Mouse (Mus musculus) heart, postnatal 0 days (tissue): ENCODE measurements around the gene Fuca1. TPM values are rescaled to one million over a fixed set of nuclear protein-coding genes. Genes with fewer than 3 reads are reported as not detected.

Experiments used
- ATAC-seq: fragments of 200-750 bp; cut with Nextera tagmentation; 2 replicates; pipeline ENCODE4 v1.8.0; 2017; ENCODE audit warnings: low read depth, moderate number of reproducible peaks, moderate library complexity; ENCODE audit not compliant: insufficient read depth
- DNase-seq: peaks from one replicate; pipeline ENCODE4 v3.0.0-alpha.2; 2016; ENCODE audit warnings: low spot score
- H3K27ac ChIP-seq: fragments of 300-500 bp; sonication (generic); 2 replicates; pipeline ENCODE4 v1.5.1; 2014; ENCODE audit warnings: low read depth, mild to moderate bottlenecking
- H3K27me3 ChIP-seq: fragments of 300-500 bp; sonication (generic); 2 replicates; pipeline ENCODE4 v1.6.1; 2014; ENCODE audit warnings: low read length, mixed read lengths; ENCODE audit not compliant: control insufficient read depth, insufficient read depth
- H3K36me3 ChIP-seq: fragments of 300-500 bp; sonication (generic); replicated peaks from 2 replicates; pipeline ENCODE4 v1.6.1; 2014; ENCODE audit warnings: low read length, mixed read lengths; ENCODE audit not compliant: control insufficient read depth, insufficient read depth
- H3K4me1 ChIP-seq: fragments of 300-500 bp; sonication (generic); 2 replicates; pipeline ENCODE4 v1.6.1; 2014; ENCODE audit warnings: antibody characterized with exemption; ENCODE audit not compliant: control insufficient read depth, insufficient read depth
- H3K4me2 ChIP-seq: fragments of 300-500 bp; sonication (generic); 2 replicates; pipeline ENCODE4 v1.6.1; 2014; ENCODE audit warnings: low read depth, mild to moderate bottlenecking, low read length, moderate library complexity
- H3K4me3 ChIP-seq: fragments of 300-500 bp; sonication (generic); 2 replicates; pipeline ENCODE4 v1.5.1; 2014; ENCODE audit warnings: low read depth, low read length
- H3K9ac ChIP-seq: fragments of 300-500 bp; sonication (generic); replicated peaks from 2 replicates; pipeline ENCODE4 v1.6.1; 2014; ENCODE audit warnings: low read depth, low read length, mixed read lengths
- H3K9me3 ChIP-seq: fragments of 300-500 bp; sonication (generic); replicated peaks from 2 replicates; pipeline ENCODE4 v1.6.1; 2016; ENCODE audit warnings: low read length; ENCODE audit not compliant: control insufficient read depth
- CTCF ChIP-seq: IDR thresholded peaks from 2 replicates; pipeline ENCODE4 v1.5.1; 2016; ENCODE audit warnings: antibody characterized with exemption, control low read depth, low read depth
- EP300 ChIP-seq: IDR thresholded peaks from 2 replicates; pipeline ENCODE4 v1.6.1; 2016; ENCODE audit warnings: antibody characterized with exemption, low read depth
- WGBS: fragments of 180-500 bp; shearing (Covaris S2); extraction: QIAGEN DNeasy Blood & Tissue Kit; methylation state at CpG from one replicate; pipeline ENCODE4 v1.1.7; 2014; 5-methylcytosine and 5-hydroxymethylcytosine counted together
- polyA plus RNA-seq: library from polyadenylated mRNA; unstranded; fragments of >200 nt; fragmentation: Nextera tagmentation; extraction: Ambion mirVana; gene quantifications from 2 replicates; pipeline ENCODE4 v1.2.1, GENCODE M21; 2015
- total RNA-seq: library from RNA; depleted of rRNA; stranded (reverse); fragments of >200 nt; gene quantifications from 2 replicates; pipeline ENCODE4 v1.2.3, GENCODE M21; 2014; ENCODE audit warnings: low replicate concordance; rRNA removed

Gene Fuca1
- total and polyA plus RNA-seq, 2 experiments from 2014 or later = 30.3 to 48.4 TPM

DNA sequence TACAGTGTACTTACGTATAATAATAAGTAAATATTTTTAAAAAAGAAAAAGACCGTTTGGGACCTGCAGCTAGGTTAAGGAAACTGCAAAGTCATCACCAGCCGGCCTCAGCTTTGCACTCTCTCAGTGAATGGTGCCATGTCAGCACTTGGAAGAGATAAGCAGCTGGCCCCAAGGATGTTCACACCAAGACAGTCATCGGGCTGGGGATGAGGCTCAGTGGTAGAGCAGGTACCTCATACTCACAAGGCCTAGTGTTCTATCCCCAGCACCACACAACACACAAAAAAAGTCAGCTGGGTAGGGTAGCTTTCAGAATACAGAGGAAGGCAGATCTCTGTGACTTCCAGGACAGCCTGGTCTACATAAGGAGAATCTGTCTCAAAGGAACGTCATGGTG is 64.7 kb downstream of the Fuca1 start:
- Histone ChIP-seq H3K9ac (no peak overlapping the region), H3K4me2 (no peak overlapping the region), H3K4me1 (0 out of 2 replicates have a peak, but pooled peaks cover 9% of the 10 kb centered on the region), H3K9me3 (no peaks in the 10 kb centered on the region), H3K27me3 (no peaks in the 10 kb centered on the region), H3K4me3 (no peak overlapping the region), H3K36me3 (peaks cover 21% of the 10 kb centered on the region; the same call in 1 of the 2 replicates), H3K27ac (no peak overlapping the region)
- no peak for ATAC-seq
- 74% methylated on average over 5 of the region's 5 CpGs for WGBS
- DNase-seq = no peak
- TF ChIP-seq EP300 (no peak), CTCF (no peak)

GRCm38 (mm10) chr4:135985769-135986168 is 65.2 kb downstream of the Fuca1 start:
- H3K4me3 ChIP-seq = 0 out of 2 replicates have a peak overlapping the region, but pooled peaks have one; percentile 91
- ATAC-seq = no peak

GRCm38 (mm10) chr4:135986301-135986942 is 65.9 kb downstream of the Fuca1 start:
- Histone ChIP-seq H3K4me1 (0 out of 2 replicates have a peak, but pooled peaks cover 9% of the 10 kb centered on the region), H3K9me3 (no peaks in the 10 kb centered on the region), H3K9ac (peak overlapping the region; percentile 92), H3K4me3 (peak overlapping the region; percentile 91), H3K4me2 (peak overlapping the region; percentile 98), H3K27me3 (no peaks in the 10 kb centered on the region), H3K36me3 (peaks cover 21% of the 10 kb centered on the region; the same call in 1 of the 2 replicates), H3K27ac (peak overlapping the region; percentile 70)
- WGBS = 10% methylated on average over 23 of the region's 23 CpGs
- ATAC-seq (peak; percentile 20; the same call in 1 of the 2 replicates), DNase-seq (no peak)
- no peak for TF ChIP-seq EP300
- no peak for TF ChIP-seq CTCF

More at GRCm38 (mm10) chr4:135985769-135986168, 65.2 kb downstream of the Fuca1 start:
- no peak for TF ChIP-seq EP300
- TF ChIP-seq CTCF = no peak
- peaks cover 21% of the 10 kb centered on the region; the same call in 1 of the 2 replicates for H3K36me3 ChIP-seq
- H3K9me3 ChIP-seq = no peaks in the 10 kb centered on the region
- peak overlapping the region; percentile 98 for H3K4me2 ChIP-seq
- H3K27ac ChIP-seq = no peak overlapping the region
- peak overlapping the region; percentile 92; the same call in 1 of the 2 replicates for H3K9ac ChIP-seq
- no peak for DNase-seq
- no peaks in the 10 kb centered on the region for H3K27me3 ChIP-seq
- 86% methylated on average over 7 of the region's 7 CpGs for WGBS
- H3K4me1 ChIP-seq = 0 out of 2 replicates have a peak, but pooled peaks cover 9% of the 10 kb centered on the region

DNA sequence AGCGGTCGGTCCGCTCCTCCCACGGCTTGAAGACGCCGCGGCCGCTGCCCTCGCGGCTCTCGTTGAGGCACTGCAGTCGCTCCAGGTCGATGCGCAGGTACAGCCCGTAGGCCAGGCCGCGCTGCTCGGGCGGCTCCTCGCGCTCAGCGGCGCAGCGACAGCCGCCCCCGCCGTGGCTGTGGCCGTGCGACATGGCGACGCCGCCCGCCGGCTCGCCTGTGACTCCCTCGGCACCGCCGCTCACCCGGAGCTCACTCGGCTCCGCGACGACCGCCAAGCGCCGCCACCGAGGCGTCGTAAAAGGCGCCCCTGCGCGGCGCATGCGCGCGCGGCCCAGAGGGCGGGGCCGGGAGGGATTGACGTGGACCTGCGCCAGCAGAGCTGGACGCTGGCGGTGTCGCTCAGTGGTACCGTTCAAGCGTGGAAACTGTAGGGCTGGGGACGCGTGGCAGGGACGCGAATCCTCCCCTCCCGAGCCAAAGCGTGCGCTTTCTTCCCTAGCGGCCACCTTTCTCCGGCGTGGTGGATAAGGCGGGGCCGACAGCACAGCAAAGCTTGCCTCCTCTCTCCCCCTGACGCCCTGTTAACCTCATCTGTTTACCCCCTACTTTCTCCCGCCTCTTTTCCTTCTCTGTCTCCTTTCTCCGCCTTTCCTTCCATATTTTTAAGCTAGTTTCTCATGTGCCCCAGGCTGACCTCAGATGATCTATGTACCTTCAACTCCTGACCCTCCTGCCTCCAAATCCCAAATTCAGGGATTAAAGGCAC is 66.6 kb downstream of the Fuca1 start, which contains the start of gene Pithd1:
Gene Pithd1, minus strand, starts transcription at position 322 of the 768 bp plus-strand sequence.
- TF ChIP-seq EP300 (no peak), CTCF (peak; percentile 35)
- Histone ChIP-seq H3K27me3 (no peaks in the 10 kb centered on the region), H3K36me3 (peaks cover 21% of the 10 kb centered on the region; the same call in 1 of the 2 replicates), H3K9me3 (no peaks in the 10 kb centered on the region), H3K4me2 (peak within 1 kb of the TSS; percentile 98), H3K9ac (peak within 1 kb of the TSS; percentile 92), H3K27ac (peak within 1 kb of the TSS; percentile 70), H3K4me3 (peak within 1 kb of the TSS; percentile 91), H3K4me1 (0 out of 2 replicates have a peak, but pooled peaks cover 9% of the 10 kb centered on the region)
- DNase-seq = peak; percentile 89
- ATAC-seq = peak; percentile 92
- under 1% methylated on average over 68 of the region's 81 CpGs for WGBS

- Histone ChIP-seq H3K36me3 (peaks cover 19% of the 10 kb centered on the region; the same call in 1 of the 2 replicates), H3K27ac (no peak overlapping the region), H3K27me3 (no peaks in the 10 kb centered on the region), H3K9ac (peak overlapping the region; percentile 92), H3K4me1 (0 out of 2 replicates have a peak, but pooled peaks cover 9% of the 10 kb centered on the region), H3K9me3 (no peaks in the 10 kb centered on the region), H3K4me2 (peak overlapping the region; percentile 98), H3K4me3 (peak overlapping the region; percentile 91)
- DNase-seq (no peak), ATAC-seq (no peak)
- WGBS = 72% methylated on average over 9 of the region's 9 CpGs
- no peak for TF ChIP-seq CTCF
- no peak for TF ChIP-seq EP300
These were observed 67.2 kb downstream of the Fuca1 start for GRCm38 (mm10) chr4:135987714-135988113.

Other genes with a start within 250 kb of the Fuca1 start
- gene Ifnlr1, start 234.4 kb upstream of the Fuca1 start, total RNA-seq = 1.9 and 2.4 TPM in 2 replicates
- 0.77 and 1.0 TPM in 2 replicates for gene Ifnlr1, start 234.4 kb upstream of the Fuca1 start, polyA plus RNA-seq
- gene Il22ra1, start 192.6 kb upstream of the Fuca1 start, total RNA-seq = not detected in 2 replicates
- not detected in 2 replicates for gene Il22ra1, start 192.6 kb upstream of the Fuca1 start, polyA plus RNA-seq
- gene Myom3, start 161.0 kb upstream of the Fuca1 start, total RNA-seq = 0.12 and 0.27 TPM in 2 replicates
- gene Myom3, start 161.0 kb upstream of the Fuca1 start, polyA plus RNA-seq = 0.80 and 0.82 TPM in 2 replicates
- 51.8 and 63.6 TPM in 2 replicates for gene Srsf10, start 65.0 kb upstream of the Fuca1 start, total RNA-seq
- gene Srsf10, start 65.0 kb upstream of the Fuca1 start, polyA plus RNA-seq = 97.0 and 102 TPM in 2 replicates
- gene Pnrc2, start 46.9 kb upstream of the Fuca1 start, total RNA-seq = 78.7 and 80.8 TPM in 2 replicates
- gene Pnrc2, start 46.9 kb upstream of the Fuca1 start, polyA plus RNA-seq = 107 and 111 TPM in 2 replicates
- 0.15 and 0.27 TPM in 2 replicates for gene Cnr2, start 25.3 kb upstream of the Fuca1 start, total RNA-seq
- 0.36 and 0.44 TPM in 2 replicates for gene Cnr2, start 25.3 kb upstream of the Fuca1 start, polyA plus RNA-seq
- gene Hmgcl, start 25.7 kb downstream of the Fuca1 start, total RNA-seq = 44.3 and 48.8 TPM in 2 replicates
- gene Hmgcl, start 25.7 kb downstream of the Fuca1 start, polyA plus RNA-seq = 97.5 and 101 TPM in 2 replicates
- 6.7 and 18.2 TPM in 2 replicates for gene Gale, start 43.0 kb downstream of the Fuca1 start, total RNA-seq
- 10.4 and 11.8 TPM in 2 replicates for gene Gale, start 43.0 kb downstream of the Fuca1 start, polyA plus RNA-seq
- gene Lypla2, start 51.9 kb downstream of the Fuca1 start, total RNA-seq = 53.0 and 58.4 TPM in 2 replicates
- 63.3 and 66.8 TPM in 2 replicates for gene Lypla2, start 51.9 kb downstream of the Fuca1 start, polyA plus RNA-seq
- 24.4 and 35.7 TPM in 2 replicates for gene Pithd1, start 66.5 kb downstream of the Fuca1 start, total RNA-seq
- gene Pithd1, start 66.5 kb downstream of the Fuca1 start, polyA plus RNA-seq = 29.5 and 30.7 TPM in 2 replicates
- gene Eloa, start 101.0 kb downstream of the Fuca1 start, total RNA-seq = 24.8 and 28.2 TPM in 2 replicates
- gene Eloa, start 101.0 kb downstream of the Fuca1 start, polyA plus RNA-seq = 20.5 and 21.0 TPM in 2 replicates
- gene Rpl11, start 132.7 kb downstream of the Fuca1 start, total RNA-seq = 881 and 949 TPM in 2 replicates
- 229 and 242 TPM in 2 replicates for gene Rpl11, start 132.7 kb downstream of the Fuca1 start, polyA plus RNA-seq
- 238 and 259 TPM in 2 replicates for gene Id3, start 222.8 kb downstream of the Fuca1 start, total RNA-seq
- 169 and 188 TPM in 2 replicates for gene Id3, start 222.8 kb downstream of the Fuca1 start, polyA plus RNA-seq